Mouse (Mus musculus) adrenal gland (tissue): ENCODE data around the gene Peli3.

Experiments
- intact Hi-C: fragments of 180-260 bp; cut with DNase I; formaldehyde crosslinking; loops from one replicate; pipeline ENCODE4 v1.15.1; 2025

Peli3 gene

DNA sequence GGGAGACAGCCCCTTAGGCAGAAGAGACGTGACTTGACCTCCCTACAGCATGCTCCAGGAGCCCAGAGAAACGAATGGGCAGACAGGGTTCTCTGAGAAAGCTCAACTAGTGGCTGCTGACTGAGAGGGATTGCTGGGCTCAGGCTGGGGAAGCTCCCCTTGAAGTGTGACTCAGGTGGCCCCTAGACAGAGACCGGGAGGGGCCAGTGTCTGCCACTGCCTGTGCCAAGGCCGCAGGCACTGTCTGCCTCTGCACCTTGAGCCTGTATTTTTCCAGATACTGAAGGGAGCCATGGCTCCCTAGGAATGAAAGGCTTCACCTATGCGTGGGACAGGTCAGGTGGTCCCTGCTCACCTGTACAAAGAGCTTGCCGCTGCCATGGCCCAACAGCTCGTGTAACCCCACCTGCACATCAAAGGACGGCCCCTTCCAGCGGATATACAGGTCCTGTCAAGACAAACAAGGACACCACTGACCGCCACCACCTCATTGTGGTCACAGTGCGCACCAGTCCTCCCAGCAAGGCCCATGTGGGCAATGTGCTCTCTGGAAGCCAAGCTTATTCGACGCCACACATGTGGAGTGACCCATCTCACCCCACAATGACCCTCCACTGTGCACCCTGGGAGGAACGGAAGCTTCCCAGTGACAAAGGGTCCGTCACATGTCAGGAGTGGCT, 26.9 kb downstream of the Peli3 start:
- intact Hi-C loops, result no loop called here

DNA sequence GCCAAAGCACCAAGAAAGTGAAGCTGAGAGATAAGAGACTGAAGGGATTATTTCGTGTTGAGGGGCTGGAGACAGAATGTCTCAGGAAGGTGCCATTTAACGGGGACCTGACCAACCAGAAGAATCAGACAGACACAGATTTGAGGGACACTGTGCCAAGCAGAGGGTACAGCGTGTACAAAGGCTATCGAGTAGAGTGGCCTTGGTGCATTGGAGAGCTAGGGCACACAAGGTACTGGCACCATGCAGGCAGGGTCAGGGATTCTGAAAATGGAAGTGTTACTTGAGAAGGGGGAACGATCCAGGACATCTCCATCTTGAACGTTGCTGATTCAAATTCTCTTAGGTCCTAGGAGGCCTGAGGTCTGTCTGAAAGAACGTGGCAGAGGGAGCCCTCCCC, 33.6 kb downstream of the Peli3 start:
- intact Hi-C loops, result no loop called here

DNA sequence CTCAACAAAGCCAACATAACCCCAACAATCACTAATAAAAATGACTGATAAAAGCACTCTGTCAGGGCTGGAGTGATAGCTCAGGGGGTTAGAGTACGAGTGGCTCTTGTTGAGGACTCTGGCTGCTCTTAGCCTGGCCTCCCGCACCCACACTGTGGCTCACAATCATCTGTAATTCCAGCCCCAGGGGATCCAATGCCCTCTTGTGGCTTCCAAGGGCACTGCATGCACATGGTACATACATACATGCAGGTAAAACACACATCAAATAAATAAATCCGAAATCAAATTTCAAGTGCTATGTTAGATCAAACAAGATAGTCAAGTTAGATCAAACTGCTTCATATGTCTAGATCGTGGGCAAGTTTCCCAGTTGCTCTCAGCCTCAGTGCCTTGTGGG, 34.8 kb downstream of the Peli3 start:
- intact Hi-C loops, result no loop called here

DNA sequence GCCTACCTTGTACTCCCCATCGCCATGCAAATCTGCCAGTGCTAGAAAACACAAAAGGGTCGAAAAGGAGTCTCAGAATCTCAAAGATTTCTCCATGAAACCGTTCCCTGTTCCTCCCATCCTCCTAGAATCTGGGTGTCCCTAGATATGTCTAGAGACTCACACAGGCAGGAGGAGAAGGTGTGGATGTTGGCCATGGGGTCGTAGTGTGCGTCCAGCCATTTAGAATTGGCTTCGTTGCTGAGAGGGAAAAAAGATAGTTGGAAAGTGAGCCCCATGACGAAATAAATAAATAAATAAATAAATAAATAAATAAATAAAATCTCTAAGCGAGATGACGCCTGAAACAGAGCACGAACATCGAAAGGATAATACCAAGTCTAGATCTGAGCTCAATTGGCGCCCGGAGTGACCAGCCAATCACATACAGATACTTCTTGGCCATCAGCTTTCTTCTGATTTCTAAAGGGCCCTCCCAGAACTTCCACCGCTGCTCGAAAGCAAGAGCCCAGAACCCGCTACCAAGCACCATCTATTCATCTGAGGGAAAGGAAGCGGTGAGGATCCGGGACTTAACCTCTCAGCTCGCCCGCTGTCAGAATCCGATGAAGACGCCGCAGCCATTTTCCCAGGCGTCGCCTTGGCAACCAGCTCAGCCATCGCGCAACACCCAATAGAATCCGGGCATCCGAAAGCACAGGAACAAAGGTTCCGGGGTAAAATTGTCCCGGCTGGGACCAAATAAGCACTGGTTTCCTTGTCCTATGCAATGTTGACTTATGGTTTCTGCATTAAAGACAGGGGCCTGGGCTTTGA, 36.7 kb downstream of the Peli3 start, which contains the start of gene Bbs1:
Gene Bbs1, minus strand, starts transcription at position 650 of the 816 bp plus-strand sequence.
- intact Hi-C loops, result no loop called here

DNA sequence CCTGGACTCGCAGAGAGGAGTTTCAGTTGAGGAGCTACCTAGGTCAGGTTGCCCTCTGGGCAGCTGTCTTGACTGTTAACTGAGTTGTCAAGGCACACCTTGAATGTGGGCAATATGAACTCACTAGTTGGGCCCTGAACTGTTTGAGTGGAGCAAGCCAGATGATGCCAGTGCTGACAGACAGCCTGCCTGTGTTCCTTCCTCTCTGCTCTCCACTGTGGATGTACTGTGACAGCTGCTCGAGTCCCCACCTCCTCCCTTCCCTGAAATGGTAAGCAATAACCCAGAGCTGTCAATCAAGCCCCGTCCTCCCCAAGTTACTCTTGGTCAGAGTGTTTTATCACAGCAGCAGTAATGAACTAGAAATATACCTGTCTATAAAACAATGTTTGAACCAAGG, 43.0 kb downstream of the Peli3 start:
- intact Hi-C loops, result no loop called here

DNA sequence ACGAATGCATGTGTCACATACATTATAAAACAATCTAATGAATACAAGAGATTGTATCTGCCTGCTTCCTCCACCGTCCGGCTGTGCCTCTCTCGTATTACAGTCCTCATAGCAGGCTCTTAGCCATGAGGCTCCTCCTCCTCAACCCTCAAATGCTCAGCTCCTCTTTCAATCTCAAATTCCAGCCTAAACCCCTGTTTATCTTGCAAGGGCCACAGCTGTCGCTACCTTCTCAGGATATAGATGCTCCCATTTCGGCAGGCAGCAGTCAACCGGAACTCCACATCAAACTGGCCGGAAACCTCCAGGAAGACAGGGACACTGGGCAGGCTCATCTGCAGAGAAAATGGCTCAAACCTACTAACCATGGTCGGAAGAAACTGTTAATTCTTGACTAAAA, 44.0 kb downstream of the Peli3 start:
- intact Hi-C loops, result no loop called here

DNA sequence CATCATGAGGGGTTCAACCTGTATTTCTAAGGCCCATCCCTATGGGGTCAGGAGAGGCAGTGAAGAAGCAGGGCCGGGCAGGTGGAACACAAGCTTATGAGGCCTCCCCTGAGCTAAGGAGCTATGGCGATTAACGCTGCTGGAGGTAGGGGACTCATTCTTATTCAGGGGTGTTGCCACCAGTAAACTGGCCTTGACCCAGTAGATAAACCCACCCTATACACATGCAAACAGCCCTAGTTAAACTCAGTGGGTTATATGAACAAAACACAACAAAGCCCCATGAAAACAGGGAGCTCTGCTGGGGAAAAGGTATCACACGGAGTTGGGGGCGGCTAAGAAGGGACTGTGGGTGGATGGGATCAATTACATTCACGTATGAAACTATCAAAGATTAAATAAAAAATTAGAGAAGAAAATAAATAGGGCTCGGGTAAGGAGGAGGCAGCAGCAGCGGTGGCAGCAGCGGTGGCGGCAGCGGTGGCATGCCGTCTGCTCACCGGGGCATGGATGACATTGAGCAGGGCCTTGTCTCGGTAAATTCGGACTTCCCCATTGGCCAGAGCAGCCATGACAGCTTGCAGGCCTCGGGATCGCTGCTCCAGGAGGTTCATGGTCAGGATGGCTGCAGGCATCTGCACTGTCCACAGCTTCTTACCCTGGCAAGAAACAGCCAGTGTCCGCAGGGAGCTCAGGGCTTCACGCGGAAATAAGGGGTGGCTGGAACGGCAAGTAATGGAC, 46.0 kb downstream of the Peli3 start:
- intact Hi-C loops, result no loop called here

DNA sequence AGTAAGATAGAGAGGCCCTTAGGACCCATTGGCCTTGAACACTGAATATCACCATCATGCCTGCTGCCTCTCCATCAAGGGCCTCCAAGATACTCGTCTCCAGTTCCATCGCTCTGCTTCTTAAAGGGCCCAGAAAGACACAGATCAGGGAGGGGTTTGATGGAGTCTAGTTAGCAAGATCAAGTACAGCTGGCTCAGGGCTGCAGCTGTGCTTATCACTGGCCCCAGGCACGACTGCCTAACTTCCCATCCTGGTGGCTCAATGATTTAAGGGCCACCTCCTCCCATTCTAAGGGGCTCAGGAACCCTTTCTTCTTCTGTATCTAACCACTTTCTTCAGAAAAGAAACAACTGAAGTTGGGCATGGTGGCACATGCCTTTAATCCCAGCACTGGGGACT, 51.1 kb downstream of the Peli3 start:
- intact Hi-C loops, result no loop called here

DNA sequence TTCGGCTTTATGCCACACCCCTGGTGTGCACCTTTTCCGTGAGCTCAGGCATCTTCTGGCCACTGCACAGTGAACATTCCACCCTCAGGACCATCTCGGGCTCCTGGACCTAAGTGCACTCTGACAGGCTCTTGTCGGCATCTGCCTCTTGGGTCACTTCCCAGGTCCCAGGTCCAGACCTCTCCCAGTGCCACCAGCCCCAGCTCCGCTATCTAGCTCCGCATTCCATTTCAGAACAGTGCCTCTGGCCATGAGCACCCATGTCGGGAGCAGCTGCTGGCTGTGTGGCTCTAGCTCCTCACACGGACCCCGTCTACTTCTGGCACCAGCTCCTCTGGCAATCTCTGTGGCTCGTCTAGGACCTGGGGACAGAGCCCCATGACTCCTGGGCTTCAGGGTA, 53.1 kb downstream of the Peli3 start:
- intact Hi-C loops, result no loop called here

DNA sequence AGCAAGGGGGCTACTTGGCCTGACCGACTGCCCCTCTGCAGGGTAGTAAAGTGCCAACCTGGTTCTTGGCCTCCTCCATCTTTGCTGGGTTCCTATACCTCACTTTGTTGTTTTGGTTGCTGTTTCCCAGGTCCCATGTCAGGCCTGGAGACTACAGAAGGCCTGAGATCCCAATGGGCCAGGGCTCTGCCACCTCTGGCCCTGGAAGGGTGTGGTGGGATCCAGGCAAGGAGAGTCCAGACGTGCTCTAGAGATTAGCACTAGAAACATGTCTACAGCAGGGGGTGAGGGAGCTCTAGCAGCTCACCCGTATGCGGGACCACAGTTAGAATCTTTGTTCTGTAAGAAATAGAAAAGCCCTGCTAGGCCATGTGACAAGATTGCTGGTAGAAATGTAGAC, 59.0 kb downstream of the Peli3 start:
- intact Hi-C loops, result no loop called here
